Mouse (Mus musculus) ES-Bruce4 (cell line): Measurements from ENCODE around the gene Gpatch2l. TPM values are rescaled to one million over a fixed set of nuclear protein-coding genes. Genes with fewer than 3 reads are reported as not detected.

ENCODE experiments used
- H3K27ac ChIP-seq: 2 replicates; pipeline ENCODE4 v1.5.1; 2012; ENCODE audit warnings: low read length, inconsistent platforms; ENCODE audit not compliant: insufficient read depth
- H3K27me3 ChIP-seq: 2 replicates; pipeline ENCODE4 v1.6.1; 2012; ENCODE audit warnings: mild to moderate bottlenecking, low read length, inconsistent platforms; ENCODE audit not compliant: control insufficient read depth, poor library complexity, insufficient read depth, severe bottlenecking
- H3K36me3 ChIP-seq: 2 replicates; pipeline ENCODE4 v1.6.1; 2012; ENCODE audit warnings: inconsistent platforms, mild to moderate bottlenecking, low read length, moderate library complexity; ENCODE audit not compliant: control insufficient read depth, poor library complexity, insufficient read depth, severe bottlenecking
- H3K4me1 ChIP-seq: one replicate; pipeline ENCODE4 v1.8.1; 2011; ENCODE audit warnings: low read length; ENCODE audit not compliant: control insufficient read depth, insufficient read depth
- H3K4me3 ChIP-seq: 2 replicates; pipeline ENCODE4 v1.5.1; 2011; ENCODE audit warnings: low read depth, mild to moderate bottlenecking, low read length
- H3K9ac ChIP-seq: 2 replicates; pipeline ENCODE4 v1.6.1; 2012; ENCODE audit warnings: low read depth, mild to moderate bottlenecking, inconsistent platforms; ENCODE audit not compliant: poor library complexity, severe bottlenecking
- H3K9me3 ChIP-seq: replicated peaks from 2 replicates; pipeline ENCODE4 v1.6.1; 2012; ENCODE audit warnings: mild to moderate bottlenecking, low read length, inconsistent platforms; ENCODE audit not compliant: control insufficient read depth, poor library complexity, insufficient read depth, severe bottlenecking
- CTCF ChIP-seq: IDR thresholded peaks from one replicate; pipeline ENCODE4 v1.8.1; 2011; ENCODE audit warnings: low read depth, low read length
- EP300 ChIP-seq: IDR thresholded peaks from 2 replicates; pipeline ENCODE4 v1.6.1; 2011; ENCODE audit warnings: low read depth, low read length; ENCODE audit not compliant: insufficient read depth
- POLR2A ChIP-seq: IDR thresholded peaks from one replicate; pipeline ENCODE4 v1.8.1; 2011; ENCODE audit warnings: low read length; ENCODE audit not compliant: insufficient read depth
- polyA plus RNA-seq: library from polyadenylated mRNA; stranded (reverse); fragments of >200 nt; gene quantifications from 2 replicates; pipeline ENCODE4 v1.2.4, GENCODE M21; 2011; ENCODE audit warnings: low read depth; ENCODE audit not compliant: missing spikeins, insufficient read depth, insufficient read length

Gpatch2l gene
- 17.8 and 20.3 TPM in 2 replicates for polyA plus RNA-seq

- no peak within 1 kb of the TSS for H3K27ac ChIP-seq
- TF ChIP-seq CTCF (no peak), EP300 (no peak), POLR2A (no peak)
- H3K36me3 ChIP-seq: peaks cover 4% of the 10 kb centered on the region
- H3K4me1 ChIP-seq: no peaks in the 10 kb centered on the region
- H3K27me3 ChIP-seq: no peaks in the 10 kb centered on the region
- peak within 1 kb of the TSS; percentile 80 for H3K9ac ChIP-seq
- H3K9me3 ChIP-seq: no peaks in the 10 kb centered on the region
- peak within 1 kb of the TSS; percentile 85 for H3K4me3 ChIP-seq
Measured at GRCm38 (mm10) chr12:86241604-86242536, at the start of gene Gpatch2l. Gpatch2l (plus strand) TSS chr12:86241858.

- Histone ChIP-seq H3K9me3 (no peaks in the 10 kb centered on the region), H3K4me1 (peaks cover 3% of the 10 kb centered on the region), H3K36me3 (no peaks in the 10 kb centered on the region), H3K4me3 (no peak overlapping the region), H3K27ac (no peak overlapping the region), H3K27me3 (no peaks in the 10 kb centered on the region), H3K9ac (no peak overlapping the region)
- no peak for TF ChIP-seq POLR2A
- TF ChIP-seq CTCF: no peak
- no peak for TF ChIP-seq EP300
Measured at GRCm38 (mm10) chr12:86192036-86192449, 49.6 kb upstream of the Gpatch2l start.

DNA sequence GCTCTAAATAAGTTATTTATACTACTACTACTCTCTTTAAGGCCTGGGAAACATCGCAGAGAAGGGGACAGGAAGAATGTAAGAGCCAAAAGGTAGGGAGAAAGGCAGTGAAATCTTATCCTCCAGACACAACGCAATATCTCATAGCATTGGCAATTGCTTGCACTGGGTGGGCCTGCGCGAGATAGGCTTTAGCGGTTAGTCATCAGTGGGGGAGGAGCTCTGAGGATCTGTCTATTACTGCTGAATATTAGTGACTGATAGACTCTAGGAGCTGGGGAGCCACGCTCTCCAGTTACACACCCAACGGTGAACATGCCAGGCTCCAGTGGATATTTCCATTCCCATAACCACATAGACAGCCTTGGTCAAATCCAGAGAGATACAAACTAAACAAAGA is 44.7 kb upstream of the Gpatch2l start:
- no peaks in the 10 kb centered on the region for H3K27me3 ChIP-seq
- TF ChIP-seq CTCF (no peak), POLR2A (no peak), EP300 (no peak)
- no peaks in the 10 kb centered on the region for H3K9me3 ChIP-seq
- H3K27ac ChIP-seq: no peak overlapping the region
- H3K4me1 ChIP-seq: no peaks in the 10 kb centered on the region
- no peak overlapping the region for H3K4me3 ChIP-seq
- no peak overlapping the region for H3K9ac ChIP-seq
- no peaks in the 10 kb centered on the region for H3K36me3 ChIP-seq

DNA sequence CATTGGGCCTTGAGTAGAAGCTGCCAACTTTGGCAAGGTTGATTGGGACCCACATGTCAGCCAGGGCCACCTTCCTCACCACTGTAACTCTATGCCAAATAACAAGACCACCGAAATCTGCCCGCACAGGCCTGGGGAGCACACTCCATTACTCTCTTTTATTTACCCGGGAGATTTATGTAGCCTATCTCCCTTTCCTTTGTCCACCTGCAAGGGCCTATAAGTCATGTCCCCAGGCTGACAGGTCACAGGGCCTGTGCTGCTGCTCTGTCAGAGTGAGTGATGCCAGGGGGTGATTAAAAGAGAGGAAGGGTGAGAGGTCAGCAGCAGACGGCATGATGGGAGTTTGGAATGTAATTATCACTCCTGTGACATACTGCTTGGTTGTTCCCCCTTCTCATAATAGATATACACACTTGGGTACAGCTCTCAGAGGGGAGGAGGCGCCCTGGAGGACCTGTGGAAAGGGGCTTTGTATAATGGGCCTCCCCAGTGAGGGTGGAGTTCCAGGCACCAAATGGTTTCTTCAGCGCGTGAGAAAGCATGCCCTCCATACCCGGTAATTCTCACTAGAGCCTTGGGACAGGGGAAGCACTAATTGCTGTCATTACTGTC is 38.1 kb upstream of the Gpatch2l start:
- Histone ChIP-seq H3K4me3 (no peak overlapping the region), H3K27ac (no peak overlapping the region), H3K9ac (no peak overlapping the region), H3K9me3 (no peaks in the 10 kb centered on the region), H3K36me3 (no peaks in the 10 kb centered on the region), H3K4me1 (no peaks in the 10 kb centered on the region), H3K27me3 (no peaks in the 10 kb centered on the region)
- no peak for TF ChIP-seq EP300

- TF ChIP-seq CTCF (no peak), POLR2A (no peak), EP300 (no peak)
- Histone ChIP-seq H3K27ac (no peak overlapping the region), H3K9ac (no peak overlapping the region), H3K4me1 (no peaks in the 10 kb centered on the region), H3K27me3 (no peaks in the 10 kb centered on the region), H3K36me3 (no peaks in the 10 kb centered on the region), H3K9me3 (no peaks in the 10 kb centered on the region), H3K4me3 (no peak overlapping the region)
Measured at GRCm38 (mm10) chr12:86211099-86211520, 30.5 kb upstream of the Gpatch2l start.
